Mouse (Mus musculus): Measurements from ENCODE around the gene Aggf1. TPM values are rescaled to one million over a fixed set of nuclear protein-coding genes. Genes with fewer than 3 reads are reported as not detected.

The Aggf1 gene
- polyA plus RNA-seq (2017; shearing (Covaris generic)) = 4.6 TPM

DNA sequence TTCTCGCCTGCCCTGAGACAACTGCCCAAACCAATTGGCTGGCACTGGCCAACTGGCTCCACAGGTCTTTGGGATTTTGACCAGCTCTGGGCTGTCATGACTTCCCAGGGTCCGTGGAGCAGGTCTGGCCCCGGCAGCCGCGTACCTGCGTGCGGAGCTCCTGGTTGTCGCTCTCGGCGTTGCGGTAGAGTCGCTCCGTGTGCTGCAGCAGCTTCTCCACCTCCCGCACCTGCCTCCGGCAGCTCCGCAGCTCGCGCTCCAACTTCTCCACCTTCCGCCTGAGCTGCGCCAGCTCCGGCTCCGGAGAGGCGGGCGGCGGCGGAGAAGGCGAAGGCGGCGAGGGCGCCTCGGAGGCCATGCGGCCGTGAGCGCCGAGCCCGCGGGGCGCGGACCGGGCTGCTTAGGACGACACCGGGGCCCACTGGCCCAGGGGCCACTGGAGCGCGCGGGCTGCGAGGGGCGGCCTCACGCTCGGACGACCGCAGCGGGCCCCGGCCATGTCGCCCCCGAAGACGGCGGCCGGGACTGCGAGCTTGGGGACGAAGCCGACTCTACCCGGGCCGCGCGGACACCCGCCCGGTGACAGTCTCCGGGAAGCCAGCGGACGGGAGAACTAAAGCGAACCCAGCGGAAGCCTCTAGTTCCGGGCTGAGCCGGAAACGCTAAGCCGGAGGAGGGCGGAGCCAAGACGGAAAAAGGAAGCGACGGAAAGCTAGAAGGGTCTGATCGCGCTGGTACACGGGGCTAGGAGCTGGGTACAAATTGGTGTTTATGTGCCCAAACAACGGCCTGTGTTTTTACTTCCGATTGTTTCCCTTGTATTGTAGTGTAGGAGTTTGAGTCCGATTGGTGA lies at the start of gene Aggf1:
TSS of gene Aggf1 (minus strand) at position 652 of the 853 bp plus-strand sequence.

DNA sequence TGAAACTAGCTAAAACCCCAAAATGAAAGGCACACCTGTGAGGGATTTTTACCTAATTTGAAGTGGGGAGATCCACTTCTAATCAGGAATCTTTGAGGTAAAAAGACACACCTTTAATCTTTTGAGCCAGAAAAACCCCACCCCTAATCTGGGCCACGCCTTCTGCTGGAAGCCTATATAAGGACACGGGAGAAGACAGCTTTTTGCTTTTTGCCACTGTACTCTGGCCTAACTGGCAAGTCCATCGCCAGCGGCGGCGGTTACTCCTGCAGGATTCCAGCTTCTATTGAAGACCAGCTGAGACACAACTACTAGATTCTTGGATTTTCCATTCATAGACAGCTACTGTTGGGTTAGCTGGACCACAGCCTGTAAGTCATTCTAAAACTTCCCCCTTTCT lies 51.8 kb downstream of the Aggf1 start, which contains the start of gene Zbed3:
TSS of gene Zbed3 (plus strand) at position 213 of the 400 bp plus-strand sequence.

Other genes with a start within 250 kb of the Aggf1 start
- gene Pde8b, start 125.0 kb downstream of the Aggf1 start, polyA plus RNA-seq (2017; shearing (Covaris generic)) = 0.73 TPM
- 1.6 TPM for gene Zbed3, start 51.7 kb downstream of the Aggf1 start, polyA plus RNA-seq (2017; shearing (Covaris generic))
- not detected for gene Crhbp, start 69.6 kb upstream of the Aggf1 start, polyA plus RNA-seq (2017; shearing (Covaris generic))
- gene S100z, start 103.4 kb upstream of the Aggf1 start, polyA plus RNA-seq (2017; shearing (Covaris generic)) = not detected
- gene F2rl1, start 149.9 kb upstream of the Aggf1 start, polyA plus RNA-seq (2017; shearing (Covaris generic)) = 25.7 TPM
- gene F2r, start 243.1 kb upstream of the Aggf1 start, polyA plus RNA-seq (2017; shearing (Covaris generic)) = 46.9 TPM